Mouse (Mus musculus): ENCODE measurements around the gene A930002H24Rik.
"Not testable (repeated sequence)": the region's sequence is repeated elsewhere in the genome, so short reads cannot be mapped to it uniquely, and the experiment has no call there.

The A930002H24Rik gene

GRCm38 (mm10) chr17:63863647-63864149 is at the start of gene A930002H24Rik:
TSS of gene A930002H24Rik (minus strand) at chr17:63863791.
- peak; percentile 98 to 99 for DNase-seq (ENCODE audit: low spot score in 2 of 2)

- no peak for DNase-seq (ENCODE audit: low spot score in 2 of 2)
These were observed 45.7 kb upstream of the A930002H24Rik start for GRCm38 (mm10) chr17:63909297-63909696.

- no peak for DNase-seq (ENCODE audit: low spot score in 2 of 2)
These were observed 33.5 kb upstream of the A930002H24Rik start for GRCm38 (mm10) chr17:63897050-63897449.

DNA sequence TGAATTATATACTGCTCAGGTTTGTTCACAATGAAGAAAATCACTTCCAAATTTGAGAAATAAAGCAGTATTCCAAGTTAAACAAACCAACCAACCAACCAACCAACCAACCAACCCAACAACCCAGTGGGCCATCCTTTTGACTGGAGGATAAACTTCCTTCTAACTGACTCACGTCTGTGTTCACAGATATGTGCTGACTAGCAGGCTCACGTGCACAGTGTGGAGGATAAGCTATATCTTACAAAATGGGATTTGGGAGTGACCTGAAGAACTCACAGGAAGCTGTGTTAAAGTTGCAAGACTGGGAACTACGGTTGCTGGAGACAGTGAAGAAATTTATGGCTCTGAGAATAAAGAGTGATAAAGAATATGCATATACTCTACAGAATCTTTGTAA is 32.2 kb upstream of the A930002H24Rik start:
- no peak for DNase-seq (ENCODE audit: low spot score in 2 of 2)

DNA sequence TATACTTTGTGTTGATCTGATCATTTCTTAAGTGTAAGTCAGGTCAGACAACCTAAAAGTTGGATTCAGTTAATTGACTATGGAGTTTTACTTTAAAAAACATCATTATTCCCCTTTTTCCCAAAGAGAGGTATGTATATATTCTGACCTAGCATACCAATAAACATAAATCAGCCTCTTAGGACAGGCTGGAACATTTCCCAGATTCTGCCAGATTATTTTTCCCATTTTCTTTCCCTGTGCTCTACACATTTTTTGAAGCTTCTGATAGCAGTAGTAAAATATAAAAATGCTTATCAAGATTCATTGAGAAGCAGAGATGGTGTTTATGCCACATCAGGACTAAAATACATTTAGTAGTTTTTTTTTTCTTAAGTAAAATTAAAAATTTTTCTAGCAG is 27.0 kb upstream of the A930002H24Rik start:
- no peak for DNase-seq (ENCODE audit: low spot score in 2 of 2)

DNA sequence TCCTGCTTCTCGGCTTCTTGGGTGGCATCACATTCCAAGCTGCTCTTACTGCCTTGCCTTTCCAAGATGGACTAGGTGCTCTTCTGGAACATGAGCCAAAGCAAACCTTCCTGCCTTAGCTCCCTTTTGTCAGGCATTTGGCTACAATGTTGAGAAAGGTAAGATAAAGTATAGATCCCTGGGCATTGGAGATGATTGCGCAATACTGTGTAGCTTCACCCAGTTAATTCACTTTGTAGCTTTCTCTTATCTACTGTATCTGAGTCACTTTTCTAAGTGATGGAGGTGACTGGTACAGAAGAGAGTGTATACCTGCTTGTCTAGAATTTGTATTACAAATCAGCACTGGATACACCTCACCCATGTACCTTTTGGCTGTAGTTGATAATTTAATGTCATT is 23.4 kb upstream of the A930002H24Rik start:
- no peak for DNase-seq (ENCODE audit: low spot score in 2 of 2)

DNA sequence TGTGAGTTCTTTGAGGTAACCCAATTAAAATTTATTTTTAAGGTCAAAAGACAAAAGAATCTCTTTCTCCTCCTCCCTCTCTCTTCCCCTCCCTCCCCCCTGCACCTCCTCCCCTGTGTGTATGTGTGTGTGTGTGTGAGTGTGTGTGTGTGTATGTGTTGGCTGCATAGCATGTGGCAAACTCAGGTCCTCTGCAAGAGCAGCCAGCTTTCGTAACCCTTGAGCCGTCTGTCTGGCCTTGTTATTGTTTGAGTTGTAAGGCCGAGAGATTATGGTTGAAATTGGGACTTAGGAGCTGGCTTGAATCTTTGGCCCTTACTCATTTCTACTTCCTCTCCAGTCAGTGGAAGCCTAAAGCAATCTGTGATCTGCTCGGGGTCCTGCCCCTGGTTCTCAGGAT is 16.4 kb upstream of the A930002H24Rik start:
- no peak for DNase-seq (ENCODE audit: low spot score in 2 of 2)

GRCm38 (mm10) chr17:63878889-63879288 is 15.3 kb upstream of the A930002H24Rik start:
- no peak for DNase-seq (ENCODE audit: low spot score in 2 of 2)

- no peak for DNase-seq (ENCODE audit: low spot score in 2 of 2)
These were observed 8.2 kb upstream of the A930002H24Rik start for GRCm38 (mm10) chr17:63871773-63872172.

DNA sequence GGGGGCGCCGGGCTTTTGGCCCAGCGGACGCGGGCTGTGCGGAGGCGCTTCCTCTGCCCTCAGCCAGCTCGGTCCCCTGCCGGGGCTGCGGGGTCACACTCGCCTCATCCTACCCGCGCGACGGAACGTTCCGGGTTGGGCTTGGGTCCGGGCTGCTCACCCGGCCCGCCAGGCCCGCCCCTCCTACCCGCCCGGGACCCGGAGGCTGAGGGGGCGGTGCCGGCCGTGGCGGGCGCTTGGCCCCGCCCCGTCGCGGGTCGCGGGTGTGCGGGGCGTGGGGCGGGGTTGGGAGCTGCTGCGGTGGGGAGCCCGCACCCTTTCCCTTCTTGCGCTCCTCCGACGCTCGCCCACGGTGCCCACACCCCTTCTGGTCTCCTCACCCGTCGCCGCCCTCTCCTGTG is 580 bp upstream of the A930002H24Rik start:
- DNase-seq (ENCODE audit: low spot score in 2 of 2): no peak

DNA sequence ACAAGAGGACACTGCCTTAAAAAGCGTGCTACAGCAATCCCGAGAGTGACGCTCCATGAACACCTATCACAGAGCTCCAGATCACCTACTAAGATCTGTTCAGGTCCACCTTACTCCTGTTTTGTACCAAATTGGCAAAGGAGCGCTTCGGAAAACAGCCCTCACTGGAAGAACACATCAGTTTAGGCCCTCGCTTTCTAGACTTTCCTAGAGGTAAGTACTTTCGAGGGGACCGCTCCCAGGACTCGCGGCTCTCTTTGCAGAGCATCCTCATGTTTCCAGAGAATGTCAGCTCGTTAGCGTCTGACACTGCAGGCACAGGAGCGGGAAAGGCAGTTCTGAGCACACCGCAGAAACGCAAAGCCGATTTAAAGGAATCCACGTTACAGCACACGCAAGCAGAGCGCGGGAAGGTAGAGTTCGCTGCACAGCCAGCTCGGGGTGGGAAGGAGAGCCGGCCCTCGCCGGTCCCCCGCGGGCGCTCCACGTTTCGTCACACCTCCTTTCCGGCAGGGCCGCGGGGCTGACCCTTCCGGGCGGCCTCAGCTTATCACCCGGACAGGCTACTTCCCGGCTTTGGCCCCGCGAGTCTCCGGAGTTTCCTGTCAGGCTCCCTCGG is 470 bp downstream of the A930002H24Rik start, which contains the start of gene Fer:
Gene Fer, plus strand, starts transcription at position 51 of the 619 bp plus-strand sequence.
- DNase-seq (ENCODE audit: low spot score in 2 of 2): no peak

GRCm38 (mm10) chr17:63862399-63862798 is 1.2 kb downstream of the A930002H24Rik start:
- no peak for DNase-seq (ENCODE audit: low spot score in 2 of 2)

GRCm38 (mm10) chr17:63860988-63861387 is 2.6 kb downstream of the A930002H24Rik start:
- no peak for DNase-seq (ENCODE audit: low spot score in 2 of 2)

DNA sequence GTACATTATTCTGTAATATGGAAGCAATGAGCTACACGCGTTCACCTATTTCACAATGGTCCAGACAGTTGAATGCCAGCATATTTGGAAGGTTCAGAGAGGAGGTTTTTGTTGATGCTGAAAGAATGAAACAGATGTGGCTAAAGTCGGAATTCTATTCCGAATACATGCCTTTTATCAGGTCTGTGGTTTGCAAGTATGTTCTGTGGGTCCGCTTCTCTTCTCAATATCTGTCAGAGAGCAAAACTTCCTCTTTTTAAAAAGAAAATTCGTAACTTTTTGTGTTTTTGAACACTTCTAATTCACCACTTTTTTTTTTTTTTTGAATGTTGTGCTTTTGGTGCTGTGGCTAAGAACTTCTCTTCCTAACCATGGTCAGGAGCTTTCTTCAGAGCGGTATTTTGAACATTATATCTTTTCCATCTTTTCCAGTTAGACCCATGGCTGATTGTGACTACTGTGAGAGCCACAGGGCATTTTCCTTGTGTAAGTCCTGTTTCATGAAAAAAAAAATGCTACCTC is 6.5 kb downstream of the A930002H24Rik start:
- DNase-seq (ENCODE audit: low spot score in 2 of 2): no peak

DNA sequence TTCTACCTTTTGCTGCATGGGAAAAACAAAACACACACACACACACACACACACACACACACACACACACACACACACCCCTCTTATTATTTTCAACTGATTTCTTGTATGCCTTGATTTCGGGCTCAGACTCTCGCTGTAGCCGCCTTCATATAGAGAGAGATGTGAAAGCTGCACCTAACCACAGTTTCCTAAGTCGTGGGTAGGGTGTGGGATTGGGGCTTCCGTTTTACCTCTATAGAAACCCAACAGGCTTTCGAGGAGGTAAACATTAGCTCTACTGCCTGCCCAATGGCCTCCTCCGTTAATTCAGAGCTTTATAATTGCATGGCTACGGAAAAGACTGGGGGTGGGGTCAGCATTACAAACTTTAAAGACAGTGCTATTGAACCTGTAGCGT is 13.6 kb downstream of the A930002H24Rik start:
- DNase-seq (ENCODE audit: low spot score in 2 of 2): no peak

DNA sequence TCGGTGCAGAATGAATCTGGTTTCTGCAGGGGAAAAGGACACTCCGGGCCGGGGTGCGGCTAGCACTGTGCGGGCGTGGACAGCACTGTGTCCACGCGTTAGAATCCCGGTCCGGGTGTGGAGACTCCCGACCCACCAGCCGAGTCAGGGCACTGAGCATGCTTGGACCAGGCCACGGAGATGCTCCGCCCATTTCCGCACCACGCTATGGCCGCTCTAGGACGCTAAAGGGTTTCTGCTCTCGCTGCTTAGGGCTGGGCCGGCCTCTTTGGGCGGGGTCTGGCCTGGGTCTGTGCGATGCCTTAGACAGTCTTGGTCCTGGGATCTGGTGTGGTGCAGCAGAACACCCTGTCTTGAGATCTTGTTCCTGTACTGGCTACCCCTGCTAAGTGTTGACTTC is 14.0 kb downstream of the A930002H24Rik start:
- DNase-seq (ENCODE audit: low spot score in 2 of 2): peak; percentile 73 to 89

DNA sequence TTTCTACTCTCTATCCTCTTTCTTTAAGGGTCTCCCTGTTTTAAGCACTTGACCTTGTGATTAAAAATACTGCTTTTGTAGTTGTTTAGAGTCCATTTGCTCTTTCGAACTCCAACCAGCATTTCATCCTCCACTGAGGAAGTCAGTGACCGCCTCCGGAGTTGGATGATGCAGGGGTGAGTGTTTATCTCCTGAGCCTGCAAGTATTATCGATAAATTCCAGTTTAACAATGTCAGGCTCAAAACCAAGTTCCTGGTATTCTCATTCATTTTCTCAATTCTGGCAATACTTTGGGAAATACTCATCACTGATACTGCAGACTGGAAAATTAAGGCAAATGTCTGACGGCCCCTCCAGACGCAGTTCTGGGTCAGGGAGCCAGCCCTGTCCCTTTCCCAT is 14.4 kb downstream of the A930002H24Rik start:
- no peak for DNase-seq (ENCODE audit: low spot score in 2 of 2)

- not testable (repeated sequence) for DNase-seq (ENCODE audit: low spot score in 2 of 2)
These were observed 17.8 kb downstream of the A930002H24Rik start for GRCm38 (mm10) chr17:63845766-63846165.

GRCm38 (mm10) chr17:63844936-63845335 is 18.7 kb downstream of the A930002H24Rik start:
- no peak for DNase-seq (ENCODE audit: low spot score in 2 of 2)

DNA sequence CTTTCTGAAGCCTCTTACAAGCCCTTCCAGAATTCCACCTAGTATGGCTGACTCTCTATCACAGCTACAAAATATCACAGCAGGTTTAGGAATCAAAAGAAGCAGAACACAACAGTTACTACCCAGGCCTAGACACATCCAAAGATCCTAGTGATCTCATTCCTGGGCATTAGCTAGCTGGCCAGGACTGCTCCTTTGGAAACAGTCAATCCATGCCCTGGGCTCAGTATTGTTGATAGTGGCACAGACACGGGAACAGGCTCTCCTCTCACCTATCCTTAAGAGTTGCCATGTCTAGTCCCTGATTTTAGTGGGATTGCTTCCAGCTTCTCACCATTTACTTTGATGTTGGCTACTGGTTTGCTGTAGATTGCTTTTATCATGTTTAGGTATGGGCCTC is 21.4 kb downstream of the A930002H24Rik start:
- no peak for DNase-seq (ENCODE audit: low spot score in 2 of 2)

- no peak for DNase-seq (ENCODE audit: low spot score in 2 of 2)
These were observed 23.8 kb downstream of the A930002H24Rik start for GRCm38 (mm10) chr17:63839636-63840269.

DNA sequence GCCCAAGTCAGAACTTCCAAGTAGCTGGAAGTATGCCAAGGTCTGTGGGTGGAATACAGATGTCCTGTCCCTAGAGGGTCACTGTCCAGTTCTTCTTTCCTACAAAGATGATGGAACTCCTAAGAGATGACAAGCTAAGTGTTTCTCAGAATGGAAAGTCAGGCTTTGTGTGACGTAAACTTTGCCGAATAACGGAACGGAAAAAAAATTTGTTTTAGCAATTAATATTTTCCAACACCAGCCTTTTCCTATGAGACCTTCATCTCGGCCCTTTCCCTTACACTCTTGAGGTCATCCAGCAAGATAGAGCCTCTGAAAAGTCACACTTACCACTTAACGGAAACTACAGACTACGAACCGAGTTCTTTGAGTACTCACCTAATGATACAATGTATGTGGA is 25.4 kb downstream of the A930002H24Rik start:
- no peak for DNase-seq (ENCODE audit: low spot score in 2 of 2)

DNA sequence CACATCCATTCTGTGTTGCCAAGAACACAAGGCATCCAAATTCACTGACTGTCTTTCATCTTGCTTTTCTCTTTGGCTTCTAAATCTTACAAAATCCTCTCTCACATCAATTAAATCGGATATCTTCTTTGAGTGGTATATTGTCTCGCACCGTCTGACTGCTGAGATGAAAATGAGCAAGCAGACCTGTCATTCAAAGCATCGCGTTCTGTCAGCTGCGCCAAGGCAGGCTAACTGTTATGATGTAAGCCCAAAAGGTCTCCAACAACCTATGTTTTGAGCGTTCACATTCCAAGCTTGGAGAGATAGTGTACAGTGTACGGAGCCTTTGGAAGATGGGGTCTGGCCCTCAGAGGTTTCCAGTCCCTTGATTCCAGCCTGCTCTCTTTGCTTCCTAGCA is 26.9 kb downstream of the A930002H24Rik start:
- DNase-seq (ENCODE audit: low spot score in 2 of 2): no peak
